Mouse (Mus musculus) ZHBTc4 (cell line): ENCODE results near the gene Nrxn2.
A peak's percentile ranks its signal among the peaks of the same experiment; 100 is the strongest.

Experiments used
- DNase-seq: peaks from one replicate; pipeline ENCODE4 v3.0.0-alpha.2; 2011; ENCODE audit warnings: low read depth, low spot score

Nrxn2 gene

DNA sequence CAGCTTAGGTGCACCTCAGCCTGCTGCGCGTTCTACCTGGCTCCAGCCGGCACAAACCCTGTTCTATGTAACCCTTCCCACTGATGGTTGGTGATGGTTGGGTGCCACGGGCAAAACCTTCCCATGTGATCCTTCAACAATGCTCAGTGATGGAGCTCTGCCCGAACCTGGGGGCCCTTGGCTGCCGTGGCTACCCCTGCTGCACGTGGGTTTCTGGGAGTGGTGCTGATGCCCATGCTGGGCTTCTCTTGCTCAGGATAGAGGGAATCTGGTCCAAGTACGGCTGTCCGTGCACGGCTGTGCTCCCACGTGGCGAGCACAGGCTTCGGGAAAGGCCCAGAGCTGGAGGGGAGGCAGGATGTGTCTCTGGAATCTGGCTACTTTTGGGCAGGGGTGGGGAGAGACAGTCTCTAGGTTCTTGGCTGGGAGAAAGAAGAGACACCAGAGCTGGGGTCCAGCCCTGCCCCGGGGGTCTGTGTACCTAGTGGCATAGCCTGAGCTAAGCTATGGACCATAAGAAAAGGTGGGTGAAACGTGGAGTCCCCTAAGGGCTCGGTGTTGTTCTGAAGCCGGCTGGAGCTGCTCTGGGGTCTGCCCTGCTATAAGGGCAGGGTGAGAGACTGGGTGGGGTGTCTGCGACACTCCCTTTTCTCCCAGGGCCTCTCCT, 76.1 kb downstream of the Nrxn2 start:
- no peak for DNase-seq

DNA sequence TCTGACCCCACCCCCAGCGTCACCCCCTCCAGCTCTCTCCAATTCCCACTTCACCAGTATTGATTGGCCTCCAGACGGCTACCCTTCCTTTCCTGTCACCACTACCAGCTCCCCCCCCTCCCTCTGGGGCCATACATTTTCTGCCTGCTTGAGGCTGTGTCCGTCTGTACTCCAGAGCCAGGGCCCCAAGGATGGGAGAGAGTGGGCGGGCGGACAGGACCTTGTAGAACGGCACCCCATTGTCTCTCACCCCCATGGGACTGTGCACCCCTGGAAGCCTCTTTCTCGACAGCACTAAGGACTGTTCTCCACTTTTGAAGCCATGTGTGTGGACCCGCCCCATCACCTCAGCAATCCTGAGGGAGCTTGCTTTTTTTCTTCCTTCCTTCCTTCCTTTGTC, 77.2 kb downstream of the Nrxn2 start:
- no peak for DNase-seq

DNA sequence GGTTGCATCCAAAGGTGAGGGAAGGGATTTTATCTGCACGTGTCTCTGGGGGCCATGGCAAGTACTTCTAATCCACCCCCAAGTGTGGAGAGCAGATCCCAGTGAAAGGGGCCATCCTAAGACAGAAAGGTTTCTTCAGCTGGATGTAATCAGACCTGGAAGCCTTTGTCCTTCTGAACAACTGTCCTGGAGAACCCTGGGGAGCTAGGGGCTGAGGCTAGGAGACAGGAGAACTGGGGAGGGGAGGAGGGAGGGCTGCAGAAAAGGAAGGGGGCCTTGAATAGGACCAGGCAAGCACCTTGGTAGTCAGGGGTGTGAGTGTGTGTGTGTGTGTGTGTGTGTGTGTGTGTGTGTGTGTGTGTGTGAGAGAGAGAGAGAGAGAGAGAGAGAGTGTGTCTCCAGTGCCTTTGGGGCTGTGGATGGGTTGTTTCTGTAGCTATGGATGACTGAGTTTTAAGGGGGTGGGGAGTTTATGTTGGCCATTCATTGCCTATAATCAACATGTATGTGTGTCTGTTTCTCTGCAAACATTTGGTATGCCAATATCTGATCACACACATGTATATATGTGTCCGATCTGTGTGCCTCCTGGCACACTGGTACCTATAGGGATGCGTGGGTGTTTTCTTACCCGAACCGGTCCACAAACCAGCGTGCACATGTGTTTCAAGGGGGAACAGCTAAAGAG, 78.1 kb downstream of the Nrxn2 start:
- no peak for DNase-seq

DNA sequence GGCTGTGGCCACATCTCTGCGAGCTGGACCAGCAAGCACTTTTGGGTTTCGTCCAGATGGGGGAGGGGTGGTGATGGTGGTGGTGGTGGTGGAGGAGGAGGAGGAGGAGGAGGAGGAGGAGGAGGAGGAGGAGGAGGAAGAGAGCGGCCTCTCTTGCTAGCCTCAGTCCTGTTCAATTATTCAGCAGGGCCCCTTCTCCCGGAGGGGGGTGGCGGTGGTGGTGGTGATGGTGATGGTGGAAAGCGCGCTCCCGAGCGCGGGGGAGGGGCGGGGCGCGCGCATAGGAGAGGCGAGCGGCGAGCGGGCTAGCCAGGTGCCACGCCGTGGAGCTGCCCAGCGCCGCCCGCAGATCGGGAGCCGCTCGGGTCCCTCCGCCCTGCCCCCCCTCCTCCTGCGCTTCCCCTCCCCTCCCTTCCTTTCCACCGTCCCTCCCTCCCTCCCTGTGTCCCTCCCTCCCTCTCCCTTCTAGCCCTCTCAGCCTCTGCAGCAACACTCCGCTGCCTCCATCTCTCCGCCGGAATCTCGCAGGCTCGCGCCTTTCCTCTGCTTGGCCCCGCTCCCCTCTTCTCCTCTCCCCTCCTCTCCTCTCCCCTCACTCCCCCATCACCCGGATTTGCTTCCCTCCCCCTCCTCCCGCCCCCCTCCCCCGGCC, 78.7 kb downstream of the Nrxn2 start:
- DNase-seq, result peak; percentile 59

DNA sequence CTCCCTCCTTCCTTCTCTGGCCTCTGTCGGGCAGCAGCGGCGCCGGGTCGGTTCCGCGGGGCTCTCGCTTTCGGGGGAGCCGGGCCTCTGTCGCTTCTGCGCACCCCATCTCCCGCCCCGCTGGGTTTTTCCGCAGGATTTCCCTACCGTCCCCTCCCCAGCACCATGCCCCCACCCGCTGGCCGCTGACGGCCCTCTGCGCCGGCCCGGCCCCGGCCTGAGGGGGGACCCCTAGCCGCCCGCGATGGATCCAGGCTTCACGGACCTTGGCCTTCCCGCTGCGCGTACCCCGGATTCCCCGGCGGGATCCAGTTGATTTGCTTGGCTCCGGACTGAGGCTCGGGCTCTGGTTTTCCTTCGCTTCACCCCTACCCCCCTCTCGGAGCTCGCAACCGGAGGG, 79.3 kb downstream of the Nrxn2 start:
- DNase-seq, result no peak

DNA sequence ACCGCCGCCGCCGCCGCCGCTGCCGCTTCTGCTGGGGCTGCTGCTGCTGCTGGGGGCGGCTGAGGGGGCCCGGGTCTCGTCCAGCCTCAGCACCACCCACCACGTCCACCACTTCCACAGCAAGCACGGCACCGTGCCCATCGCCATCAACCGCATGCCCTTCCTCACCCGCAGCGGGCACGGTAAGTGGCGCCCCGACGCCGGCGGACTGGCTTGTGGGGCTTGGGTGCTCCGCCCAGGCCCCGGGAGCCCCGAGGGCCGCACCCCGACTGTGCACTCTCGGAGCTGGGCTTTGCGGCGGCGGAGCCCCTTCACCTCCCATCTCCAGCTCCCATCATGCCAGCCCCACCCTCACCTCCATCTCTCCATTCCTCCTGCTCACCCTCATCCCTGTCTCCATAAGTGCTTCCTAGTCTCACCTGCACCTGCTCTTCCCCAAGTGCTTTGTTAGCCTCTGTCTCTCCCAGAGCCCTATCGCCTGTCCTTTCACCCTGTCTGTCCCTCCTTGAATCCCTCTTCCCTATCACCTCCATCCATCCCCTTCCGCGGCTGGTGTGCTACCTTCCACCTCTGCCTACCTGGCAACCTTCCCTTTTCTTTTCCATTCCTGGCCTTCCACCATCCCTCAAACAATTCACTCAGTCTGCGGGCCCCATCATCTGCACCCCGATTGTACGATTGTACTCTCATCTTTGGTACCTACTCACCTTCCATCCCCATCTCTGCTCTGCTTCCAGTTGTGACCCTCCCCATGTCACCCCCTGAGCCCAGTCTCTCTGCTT, 80.0 kb downstream of the Nrxn2 start:
- DNase-seq, result no peak

DNA sequence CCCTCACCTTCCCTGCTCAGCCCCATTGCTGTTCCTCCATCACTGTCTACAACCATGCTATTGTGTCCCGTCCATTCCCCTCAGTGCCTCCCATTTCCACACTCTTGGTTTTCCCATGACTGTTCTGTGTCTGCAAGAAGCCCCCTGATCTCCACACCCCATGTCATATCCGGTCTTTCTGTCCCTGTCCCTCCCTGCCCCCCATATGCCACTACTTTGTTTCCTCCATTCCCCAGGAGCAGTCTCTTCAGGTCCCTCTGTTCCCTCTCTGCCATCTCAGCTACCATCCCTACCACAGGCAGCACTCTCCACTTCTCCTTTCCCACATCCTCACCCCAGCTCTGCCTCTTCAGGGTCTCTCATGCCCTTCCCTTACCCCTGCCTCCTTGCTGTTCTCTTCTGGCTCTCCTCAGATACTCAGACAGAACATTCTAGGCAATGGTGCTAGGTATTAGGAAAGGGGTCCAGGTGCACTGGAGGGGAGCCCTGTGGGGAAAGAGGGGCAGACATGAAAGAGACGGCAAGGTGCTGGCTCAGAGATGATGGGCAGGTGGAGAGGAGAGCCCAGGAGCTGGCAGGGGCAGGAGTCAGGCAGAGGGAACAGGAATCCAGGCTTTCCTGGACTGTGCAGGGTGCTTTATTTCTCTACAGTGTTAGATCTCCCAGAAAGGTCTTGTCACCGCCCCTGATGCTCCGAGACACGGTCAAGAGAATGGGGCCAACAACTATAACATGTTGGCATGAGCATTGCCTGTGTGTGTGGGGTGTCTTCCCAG, 81.5 kb downstream of the Nrxn2 start:
- no peak for DNase-seq

DNA sequence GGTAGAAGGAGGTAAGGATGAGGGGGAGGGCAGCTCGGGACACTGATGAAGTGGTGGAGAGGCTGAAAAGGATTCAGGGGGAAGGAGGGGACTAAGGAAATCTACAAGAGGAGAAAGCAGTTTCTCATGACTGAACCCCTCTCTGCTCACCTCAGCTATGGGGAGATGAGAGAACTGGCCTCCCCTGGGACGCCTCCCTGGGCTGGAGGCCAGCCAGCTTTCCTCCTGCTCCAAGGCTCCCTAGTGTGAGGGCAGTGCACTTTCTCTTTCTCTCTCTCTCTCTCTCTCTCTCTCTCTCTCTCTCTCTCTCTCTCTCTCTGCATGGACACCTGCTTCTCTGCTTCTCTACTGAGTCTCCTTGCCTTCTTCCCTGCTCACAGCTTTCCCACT, 82.1 kb downstream of the Nrxn2 start:
- no peak for DNase-seq

DNA sequence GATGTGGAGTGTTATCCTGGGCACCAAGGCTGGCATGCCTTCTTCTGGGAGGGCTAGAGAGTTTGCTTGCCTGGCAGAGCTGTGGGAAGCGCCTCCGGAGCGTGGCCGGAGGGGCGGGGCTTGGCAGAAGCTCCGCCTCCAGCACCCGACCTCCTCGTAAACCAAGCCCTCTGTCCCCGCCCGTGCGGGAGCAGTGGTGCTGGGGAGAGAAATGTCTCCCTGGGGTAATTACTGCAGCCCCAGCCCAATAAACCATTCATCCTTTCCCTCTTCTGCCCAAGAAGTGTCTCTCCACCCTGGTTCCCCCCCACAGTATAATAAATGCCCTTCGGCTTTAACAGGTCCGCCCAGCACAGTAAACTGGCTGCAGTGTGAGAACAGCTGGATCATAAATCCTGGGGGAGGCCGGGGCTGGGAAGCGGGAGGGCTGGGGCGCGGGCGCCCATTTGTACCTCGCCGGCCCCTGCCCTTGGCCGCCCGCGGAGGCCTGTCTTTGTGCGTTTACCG, 83.6 kb downstream of the Nrxn2 start:
- peak; percentile 77 for DNase-seq

DNA sequence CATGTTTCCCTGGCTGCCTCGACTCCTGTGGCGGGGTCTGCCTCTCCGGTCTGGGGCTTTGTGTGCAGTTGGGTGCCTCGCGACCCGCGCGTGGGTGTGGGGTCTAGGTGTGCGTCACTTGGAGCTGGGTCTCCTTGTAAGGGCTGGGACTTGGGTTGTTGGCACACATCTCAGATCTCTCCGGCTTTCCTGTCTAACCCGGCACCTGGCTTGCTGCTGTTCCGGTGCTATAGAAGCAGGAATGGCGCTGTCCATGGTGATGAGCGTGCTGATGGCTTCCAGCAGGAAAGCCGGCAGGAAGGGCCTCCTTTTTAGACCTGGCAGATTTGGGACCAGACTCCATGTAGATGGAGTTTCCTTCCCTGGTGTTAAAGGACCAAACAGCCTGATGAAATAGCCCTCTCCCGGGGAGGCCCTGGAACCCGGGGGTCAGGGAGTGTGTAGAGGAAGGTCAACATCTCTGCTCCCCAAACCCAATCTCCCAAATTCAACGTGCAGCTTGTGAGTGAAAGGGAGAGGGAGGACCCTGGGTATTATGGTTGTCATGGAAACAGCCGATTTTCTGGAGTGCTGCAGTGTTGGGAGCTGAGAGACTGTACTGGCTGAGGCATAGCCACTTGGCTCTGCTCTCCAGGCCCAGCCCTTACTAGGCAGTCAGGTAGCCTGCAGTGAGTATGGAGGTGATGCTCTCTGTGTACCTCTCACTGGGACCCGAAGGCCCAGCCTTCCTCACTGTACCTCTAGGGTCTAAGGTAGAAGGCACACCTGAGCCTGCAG, 84.2 kb downstream of the Nrxn2 start:
- DNase-seq, result peak; percentile 87

DNA sequence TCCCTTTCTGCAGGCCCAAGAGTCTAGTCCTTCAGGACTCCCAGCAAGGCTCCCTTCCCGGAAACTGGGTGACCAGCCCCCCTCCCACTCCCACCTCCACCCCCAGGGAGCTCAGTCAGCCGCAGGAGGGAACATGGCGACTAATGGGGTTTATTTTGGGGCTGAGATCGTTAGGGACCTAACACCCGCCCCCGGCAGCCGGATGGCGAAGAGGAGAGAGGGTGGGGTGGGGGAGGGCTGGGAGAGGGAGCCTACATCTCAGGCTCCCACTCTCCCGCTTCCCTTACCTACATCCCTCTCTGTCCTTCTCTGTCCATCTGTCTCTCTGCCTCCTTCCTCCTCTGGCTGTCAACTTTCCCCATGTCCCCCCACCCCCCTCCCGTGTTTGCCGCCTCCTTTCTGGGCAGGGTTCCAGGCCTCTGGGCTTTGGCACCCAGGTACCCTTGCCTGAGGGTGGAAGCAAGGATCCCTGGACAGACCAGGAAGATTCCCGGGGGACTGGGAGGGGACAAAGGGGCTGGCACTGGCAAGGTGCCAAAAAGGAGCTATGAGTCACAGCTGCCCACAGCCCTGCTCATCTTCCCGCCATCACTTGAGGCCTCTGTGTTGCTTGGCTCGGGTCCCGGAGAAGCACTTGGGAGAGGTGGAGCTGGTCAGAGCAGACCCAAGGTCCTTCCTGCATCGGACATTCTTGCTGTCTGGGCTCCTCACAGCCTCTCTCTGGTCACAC, 85.6 kb downstream of the Nrxn2 start:
- DNase-seq, result no peak

DNA sequence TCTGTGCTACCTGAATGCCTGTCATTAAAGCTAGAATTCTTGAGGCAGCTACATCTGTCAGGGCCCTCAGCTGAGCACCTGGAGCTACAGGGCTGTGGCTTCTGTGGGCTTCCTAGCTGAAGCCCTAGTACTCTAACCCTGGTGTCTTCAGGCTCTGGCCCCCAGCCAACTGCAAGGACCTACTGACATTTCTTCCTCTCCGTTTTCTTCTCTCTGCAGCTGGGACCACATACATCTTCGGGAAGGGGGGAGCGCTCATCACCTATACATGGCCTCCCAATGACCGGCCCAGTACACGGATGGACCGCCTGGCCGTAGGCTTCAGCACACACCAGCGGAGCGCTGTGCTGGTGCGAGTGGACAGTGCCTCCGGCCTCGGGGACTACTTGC, 86.1 kb downstream of the Nrxn2 start:
- DNase-seq, result no peak

DNA sequence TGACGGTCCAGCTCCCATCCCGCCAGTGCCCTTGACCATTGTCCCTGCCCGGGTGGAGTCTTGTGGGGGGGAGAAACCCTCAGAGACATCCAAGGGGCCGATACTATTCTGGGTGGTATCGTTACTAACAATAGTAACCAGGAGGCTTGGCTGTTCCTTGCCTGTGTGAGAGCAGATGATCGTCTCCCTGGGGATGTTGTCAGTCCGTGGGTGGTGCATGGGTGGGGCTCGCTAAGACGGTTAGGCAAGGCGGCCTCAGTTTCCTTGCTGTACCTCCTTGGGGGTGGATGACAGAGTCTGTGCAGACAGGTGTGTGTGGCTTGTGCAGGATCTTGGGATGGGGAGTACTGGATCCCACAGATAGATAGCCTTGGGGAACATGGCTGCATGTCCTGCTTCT, 88.9 kb downstream of the Nrxn2 start:
- DNase-seq, result no peak

DNA sequence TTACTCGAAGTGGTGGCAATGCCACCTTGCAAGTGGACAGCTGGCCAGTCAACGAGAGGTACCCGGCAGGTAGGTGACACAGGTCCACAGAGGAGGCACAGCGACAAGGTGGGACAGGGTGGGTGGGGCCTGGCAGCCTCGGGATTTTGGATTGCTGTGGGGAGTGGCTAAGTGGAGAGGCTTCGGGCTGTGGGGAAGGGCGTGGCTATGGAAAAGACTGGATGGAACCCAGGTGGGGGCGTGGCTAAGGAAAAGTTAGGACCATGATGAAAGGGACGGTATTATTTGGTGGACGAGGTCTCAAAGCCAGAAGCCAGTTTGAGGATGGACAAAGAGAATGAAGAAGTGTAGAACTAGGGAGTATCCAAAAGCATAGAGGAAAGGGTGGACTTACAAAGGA, 91.3 kb downstream of the Nrxn2 start:
- peak; percentile 56 for DNase-seq

DNA sequence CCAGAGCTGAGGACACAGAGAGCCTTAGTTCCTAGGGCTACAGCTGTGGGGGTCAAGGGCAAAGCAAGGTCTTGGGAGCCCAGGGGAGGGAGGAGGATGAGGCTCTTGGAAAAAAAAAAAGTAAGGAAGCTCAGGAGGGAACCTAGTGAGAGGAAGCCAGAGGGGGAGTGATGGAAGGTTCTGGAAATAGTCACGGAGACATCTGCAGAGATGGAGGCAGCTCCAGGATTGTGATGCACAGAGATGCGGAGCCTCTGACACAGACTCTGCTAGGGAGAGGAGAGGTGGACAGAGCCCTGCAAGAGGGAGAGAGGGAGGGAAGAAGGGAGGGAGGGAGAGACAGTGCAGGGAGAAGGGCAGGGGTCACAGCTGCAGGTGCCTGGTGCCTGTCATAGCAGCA, 92.0 kb downstream of the Nrxn2 start:
- no peak for DNase-seq

DNA sequence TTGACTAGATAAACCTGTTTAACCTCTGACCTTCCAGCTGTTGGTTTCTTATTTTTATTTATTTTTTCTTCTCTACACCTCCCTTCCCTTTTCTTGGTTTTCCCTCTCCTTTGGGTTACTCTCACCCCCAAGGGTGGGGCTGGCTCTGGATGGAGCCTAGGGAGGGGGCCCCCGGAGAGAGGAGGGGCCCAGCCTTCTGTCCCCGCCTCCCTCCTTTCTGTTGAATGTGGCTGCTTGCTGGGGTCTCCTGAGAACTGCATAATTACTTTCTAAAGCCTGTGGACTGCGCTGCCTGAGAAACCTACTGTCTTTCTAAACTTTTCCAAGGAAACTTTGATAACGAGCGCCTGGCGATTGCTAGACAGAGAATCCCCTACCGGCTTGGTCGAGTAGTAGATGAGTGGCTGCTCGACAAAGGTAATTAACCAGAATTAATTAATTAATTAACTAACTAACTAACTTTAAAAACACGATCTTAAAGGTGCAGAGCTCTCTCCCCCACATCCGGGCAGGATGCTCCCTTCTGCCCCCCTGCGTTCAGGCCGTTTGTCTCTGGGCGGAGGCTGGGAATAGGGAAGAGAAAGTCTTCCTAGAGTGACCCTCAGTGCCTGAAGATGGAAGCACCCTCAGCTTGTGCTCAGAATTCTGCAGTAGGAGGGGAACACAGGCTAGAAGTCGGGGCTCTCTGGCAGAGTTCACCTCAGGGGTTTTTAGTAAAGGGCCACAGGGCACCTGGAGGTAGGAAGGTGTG, 95.0 kb downstream of the Nrxn2 start:
- no peak for DNase-seq

DNA sequence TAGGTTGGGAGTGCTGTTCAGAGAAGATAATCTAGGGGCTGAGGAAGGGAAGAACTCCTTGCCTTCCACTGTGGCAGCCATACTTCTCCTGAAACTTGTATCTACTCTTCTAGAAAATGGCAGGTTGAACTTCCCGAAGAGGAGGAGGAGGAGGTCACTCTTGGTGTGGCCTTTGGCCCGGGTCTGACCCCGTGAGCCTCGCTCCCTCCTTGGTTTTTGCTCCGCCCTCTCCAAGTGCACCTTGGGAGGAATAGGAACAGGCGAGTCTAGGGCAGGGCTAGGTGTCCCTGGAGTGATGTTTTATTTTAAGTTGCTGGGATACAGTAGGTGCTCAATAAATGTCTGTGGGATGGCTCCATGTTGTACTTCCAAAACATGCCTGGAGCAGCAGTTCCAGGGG, 96.4 kb downstream of the Nrxn2 start:
- peak; percentile 89 for DNase-seq

DNA sequence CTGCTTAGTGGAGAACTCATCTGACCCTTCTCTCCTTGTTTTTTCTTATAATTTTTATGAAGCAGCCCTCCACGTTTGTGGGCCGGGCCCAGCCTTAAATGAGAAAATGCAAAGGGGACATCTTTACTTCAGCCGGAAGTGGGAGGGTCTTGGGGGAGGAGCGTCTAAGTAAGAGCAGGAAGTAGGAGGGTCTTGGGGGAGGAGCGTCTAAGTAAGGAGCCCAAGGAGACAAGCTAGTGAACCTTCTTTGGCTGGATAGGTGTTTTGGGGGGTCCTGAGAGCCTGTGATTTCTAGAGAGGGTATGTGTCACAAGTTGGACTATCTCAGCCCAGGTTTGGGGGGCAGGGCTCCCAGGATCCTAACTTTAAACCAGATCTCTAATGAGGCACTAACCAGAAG, 96.9 kb downstream of the Nrxn2 start:
- peak; percentile 91 for DNase-seq

DNA sequence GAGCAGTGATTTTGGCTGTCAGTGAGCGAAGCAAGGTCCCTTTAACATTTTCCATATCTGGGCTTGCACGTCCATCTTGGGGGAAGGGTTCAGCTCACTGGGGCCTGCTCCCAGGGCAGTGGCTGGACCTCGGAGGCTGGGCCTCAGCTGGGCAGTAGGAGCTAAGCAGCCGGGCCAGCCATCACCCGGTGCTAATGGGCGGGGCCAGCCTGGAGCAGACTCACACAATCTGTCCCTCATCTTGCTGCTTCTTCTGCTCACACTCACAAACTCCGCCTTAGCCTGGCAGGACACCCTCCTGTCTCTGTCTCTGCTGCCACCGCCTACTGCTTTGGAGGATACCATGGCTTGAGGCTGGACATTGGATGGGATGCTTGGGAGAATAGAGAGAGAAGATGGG, 97.6 kb downstream of the Nrxn2 start:
- peak; percentile 39 for DNase-seq
